Mouse (Mus musculus): ENCODE results near the gene Reep3.

Reep3 gene

GRCm38 (mm10) chr10:67111044-67111798, 14.5 kb upstream of the Reep3 start:
- DNase-seq (ENCODE audit: low spot score in 2 of 2): no peak

DNA sequence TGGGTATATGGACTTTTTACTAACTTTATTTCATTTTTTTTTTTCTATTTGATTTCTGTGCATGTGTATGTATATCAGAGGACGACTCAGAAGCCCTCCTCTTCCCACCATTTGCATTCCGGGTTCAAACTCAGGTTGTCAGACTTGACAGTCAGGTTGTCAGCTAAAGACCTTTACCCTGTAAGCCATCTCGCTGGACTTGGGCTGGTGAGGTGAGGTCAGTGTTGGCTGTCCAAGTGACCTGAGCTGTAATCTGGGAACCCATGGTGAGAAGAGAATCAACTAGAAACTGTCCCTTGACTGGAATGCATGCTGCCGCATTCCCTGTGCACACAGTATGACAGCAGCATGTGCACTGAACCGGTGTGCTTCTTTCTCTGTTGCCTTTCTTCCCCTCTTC, 12.9 kb upstream of the Reep3 start:
- no peak for DNase-seq (ENCODE audit: low spot score in 2 of 2)

DNA sequence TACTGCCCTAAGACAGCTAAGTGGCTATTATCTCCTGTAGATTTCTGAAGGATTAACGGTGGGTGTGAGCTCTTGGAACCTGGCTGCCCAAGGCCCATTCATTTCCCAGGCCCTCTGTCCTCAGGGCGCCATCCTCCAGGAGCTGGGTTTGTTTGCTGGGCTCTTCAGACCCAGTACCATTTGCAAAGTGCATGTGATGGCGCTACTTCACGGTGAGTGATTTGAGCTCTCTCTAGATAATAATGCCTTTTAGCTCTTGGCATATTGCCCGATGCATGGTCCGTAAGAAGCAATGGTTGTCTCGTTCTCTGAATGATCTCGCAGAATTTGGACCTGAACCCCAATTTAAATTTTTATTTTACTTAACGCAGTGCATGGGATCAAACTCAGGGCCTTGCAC, 11.4 kb upstream of the Reep3 start:
- DNase-seq (ENCODE audit: low spot score in 2 of 2): no peak

- DNase-seq (ENCODE audit: low spot score in 2 of 2): no peak
These were observed 10.4 kb upstream of the Reep3 start for GRCm38 (mm10) chr10:67107017-67107761.

- no peak for DNase-seq (ENCODE audit: low spot score in 2 of 2)
These were observed 9.7 kb upstream of the Reep3 start for GRCm38 (mm10) chr10:67106400-67106799.

GRCm38 (mm10) chr10:67105331-67106217, 8.8 kb upstream of the Reep3 start:
- no peak for DNase-seq (ENCODE audit: low spot score in 2 of 2)

GRCm38 (mm10) chr10:67104543-67104942, 7.8 kb upstream of the Reep3 start:
- DNase-seq (ENCODE audit: low spot score in 2 of 2): no peak

GRCm38 (mm10) chr10:67100831-67101251, 4.1 kb upstream of the Reep3 start:
- DNase-seq (ENCODE audit: low spot score in 2 of 2): no peak

DNA sequence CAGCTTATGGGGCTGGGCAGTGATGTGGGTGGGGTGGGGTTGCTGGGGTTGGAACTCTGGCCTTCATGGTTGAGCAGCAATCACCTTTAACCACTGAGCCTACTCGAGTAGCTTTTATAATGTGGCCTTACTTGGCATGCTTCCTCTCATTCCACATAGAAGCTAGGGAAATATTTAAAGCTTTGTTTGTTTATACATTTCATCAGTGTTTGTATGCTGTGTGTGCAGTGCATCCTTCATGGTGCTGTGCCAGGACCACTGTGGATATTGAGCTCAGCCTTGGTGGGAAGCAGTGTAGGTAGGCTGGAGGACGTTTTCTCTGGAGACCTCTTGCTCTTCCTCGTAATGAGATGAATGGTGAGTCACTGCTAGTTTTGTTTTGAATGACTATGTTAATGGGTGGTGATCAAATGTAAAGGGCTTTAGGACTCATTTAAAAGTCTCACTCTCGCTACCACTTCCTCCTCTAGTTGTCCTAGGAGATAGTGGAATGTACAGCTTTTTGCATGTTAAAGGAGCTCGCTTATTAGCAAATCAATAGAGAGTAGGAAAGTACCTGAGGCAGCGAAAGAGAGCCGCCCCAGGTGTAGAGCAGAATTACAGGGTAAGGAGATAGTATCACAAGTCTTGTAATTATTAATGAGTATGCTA, 3.4 kb upstream of the Reep3 start:
- no peak for DNase-seq (ENCODE audit: low spot score in 2 of 2)

DNA sequence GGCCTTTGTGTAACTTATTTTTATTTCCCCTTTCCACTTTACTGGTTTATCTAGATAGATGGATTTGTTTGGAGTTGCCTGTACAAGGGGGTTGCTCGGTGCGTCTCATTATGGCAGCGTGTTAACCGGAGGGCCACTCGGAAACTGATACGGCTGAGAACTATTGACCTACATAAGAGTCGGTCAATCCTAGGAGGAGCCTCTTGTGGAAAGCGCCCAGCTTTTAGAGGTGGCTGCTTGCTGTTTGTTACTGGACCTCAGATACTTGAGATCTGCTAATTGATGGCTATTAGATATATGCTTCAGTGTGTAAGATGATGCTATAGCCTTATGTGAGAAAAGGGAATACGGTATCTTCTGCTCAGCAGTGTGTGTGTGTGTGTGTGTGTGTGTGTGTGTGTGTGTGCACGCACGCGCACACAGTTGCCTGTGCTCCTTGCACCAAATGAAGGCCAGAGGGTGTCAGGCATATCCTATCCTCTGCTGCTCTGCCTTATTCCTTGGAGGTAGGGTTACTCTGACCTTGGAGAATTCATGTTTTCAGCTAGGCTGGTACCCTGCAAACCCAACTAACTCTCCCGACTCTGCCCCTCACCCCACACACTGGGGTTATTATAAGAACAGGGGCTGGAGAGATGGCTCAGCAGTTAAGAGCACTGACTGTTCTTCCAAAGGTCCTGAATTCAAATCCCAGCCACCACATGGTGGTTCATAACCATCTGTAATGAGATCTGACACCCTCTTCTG, 2.6 kb upstream of the Reep3 start:
- no peak for DNase-seq (ENCODE audit: low spot score in 2 of 2)

DNA sequence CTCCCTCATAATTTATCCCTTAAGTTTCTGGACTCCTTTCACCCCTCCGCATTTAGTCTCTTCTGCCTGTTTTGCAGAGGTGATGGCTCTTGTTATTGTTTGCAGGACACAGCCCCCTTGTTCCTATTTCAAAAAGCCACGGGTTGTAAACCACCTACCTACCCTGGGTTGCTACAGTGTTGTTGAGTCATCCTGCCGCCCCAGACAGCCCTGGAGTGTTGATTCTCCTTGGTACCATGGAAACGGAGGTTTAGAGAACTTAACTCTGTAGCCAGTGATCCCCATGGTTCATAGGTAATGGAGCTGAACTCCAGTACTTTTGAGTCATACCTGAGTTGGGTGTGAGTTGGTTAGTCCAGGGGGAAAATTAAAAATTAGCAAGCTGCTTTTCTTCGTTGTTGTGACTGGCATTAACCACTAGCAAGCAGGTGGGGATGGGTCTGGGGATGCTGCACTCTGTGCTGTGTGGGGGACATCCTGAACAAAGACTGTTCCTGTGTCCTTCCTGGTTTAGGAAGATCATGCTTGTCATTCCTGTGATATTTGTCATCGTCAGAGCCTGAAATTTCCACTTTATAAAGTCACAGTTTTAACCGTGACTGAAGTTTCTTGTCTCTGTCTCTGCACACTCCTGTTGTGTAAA, 1.8 kb upstream of the Reep3 start:
- no peak for DNase-seq (ENCODE audit: low spot score in 2 of 2)

DNA sequence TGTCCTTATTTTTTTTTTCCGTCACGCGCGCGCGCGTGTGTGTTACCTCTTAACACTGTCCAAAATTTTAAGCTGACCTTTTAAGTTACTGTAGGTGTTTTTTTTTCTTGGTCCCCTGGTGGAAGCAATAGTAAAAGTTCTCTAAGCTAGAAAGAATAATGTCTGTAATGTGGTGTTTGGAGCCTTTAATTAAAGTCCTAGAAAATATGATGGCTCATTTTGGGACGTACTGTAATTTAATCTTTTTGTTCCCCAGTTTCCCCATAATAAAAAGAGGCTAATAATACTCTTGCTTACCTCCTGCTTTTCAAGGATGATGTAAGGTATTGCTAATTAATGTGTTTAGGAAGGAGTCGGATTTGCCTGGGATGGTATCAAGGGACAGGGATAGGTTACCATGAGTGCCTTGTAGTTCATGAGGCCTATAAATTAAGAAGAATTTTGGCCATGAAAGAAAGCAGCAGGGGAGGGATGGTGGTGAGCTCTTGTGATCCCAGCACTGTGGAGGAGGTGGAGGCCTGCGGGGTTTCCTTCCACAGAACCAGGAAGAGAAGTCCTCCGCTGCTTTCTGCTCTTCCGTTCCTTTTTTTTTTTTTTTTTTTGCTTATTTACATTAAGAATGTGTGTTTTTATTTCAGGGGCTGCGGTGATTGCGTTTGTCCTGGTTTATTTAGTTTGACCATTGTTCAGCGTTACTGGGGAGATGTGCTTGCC, 849 bp upstream of the Reep3 start:
- DNase-seq (ENCODE audit: low spot score in 2 of 2): no peak

GRCm38 (mm10) chr10:67095798-67096620, 736 bp downstream of the Reep3 start, which contains the start of gene Jmjd1c:
Gene Jmjd1c, plus strand, starts transcription at chr10:67096125.
- DNase-seq (ENCODE audit: low spot score in 2 of 2): peak; percentile 75 to 83

GRCm38 (mm10) chr10:67094922-67095321, 1.8 kb downstream of the Reep3 start:
- no peak for DNase-seq (ENCODE audit: low spot score in 2 of 2)

- no peak for DNase-seq (ENCODE audit: low spot score in 2 of 2)
These were observed 6.1 kb downstream of the Reep3 start for GRCm38 (mm10) chr10:67090611-67091010.

DNA sequence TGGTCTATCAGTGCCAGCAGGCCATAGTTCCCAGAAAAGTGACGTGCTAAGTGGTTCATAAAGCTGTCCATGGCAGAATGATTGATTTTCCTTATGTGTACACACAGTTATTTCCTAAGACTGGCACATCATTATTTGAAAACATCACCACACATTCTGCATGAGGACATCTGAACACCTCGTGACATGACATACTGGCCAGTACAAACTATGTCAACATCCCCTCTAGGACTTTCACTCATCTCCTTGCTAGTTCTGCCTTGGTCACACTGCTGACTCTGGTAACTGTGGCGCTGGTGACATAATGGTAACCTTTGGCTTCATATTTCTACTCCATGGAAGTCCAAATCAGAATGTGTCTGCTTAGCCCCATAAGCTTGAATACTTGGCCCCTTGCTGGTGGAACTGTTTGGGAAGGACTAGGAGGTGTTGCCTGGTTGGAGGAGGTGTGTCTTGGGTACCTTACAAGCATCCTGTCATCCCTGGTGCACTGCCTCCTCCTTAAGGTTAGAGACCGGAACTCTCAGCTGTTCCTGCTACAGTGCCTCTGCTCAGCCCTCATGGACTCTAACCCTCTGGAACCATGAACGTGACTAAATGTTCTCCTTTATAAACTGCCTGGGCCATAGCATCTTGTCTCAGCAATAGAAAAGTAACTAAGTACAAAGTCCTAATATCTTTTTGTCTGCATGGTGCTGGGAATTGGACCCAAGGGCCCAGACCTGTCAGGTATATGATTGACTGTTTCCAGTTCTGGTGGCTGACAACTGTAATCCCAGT, 9.1 kb downstream of the Reep3 start:
- DNase-seq (ENCODE audit: low spot score in 2 of 2): no peak

- no peak for DNase-seq (ENCODE audit: low spot score in 2 of 2)
These were observed 10.8 kb downstream of the Reep3 start for GRCm38 (mm10) chr10:67085916-67086315.

DNA sequence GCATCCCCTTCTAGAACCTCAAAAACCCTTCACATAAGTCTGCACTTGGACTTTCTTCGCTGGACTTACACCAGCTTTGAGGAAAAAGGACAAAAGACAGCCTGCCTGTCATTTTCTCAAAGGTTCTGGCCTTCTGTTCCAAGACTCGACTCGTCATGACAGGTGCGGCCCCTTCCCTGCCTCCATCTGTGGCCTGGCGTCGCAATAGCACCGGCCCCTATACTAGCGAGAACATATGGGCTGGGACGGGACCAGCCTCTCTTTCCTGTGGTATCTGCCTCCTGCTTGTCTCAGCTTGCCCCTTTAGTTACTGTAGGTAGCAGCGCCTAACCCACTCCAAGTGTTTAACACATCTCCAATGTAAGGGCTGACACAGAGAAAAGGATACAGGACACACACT, 11.6 kb downstream of the Reep3 start:
- no peak for DNase-seq (ENCODE audit: low spot score in 2 of 2)

Data from heart, adult 9 months (tissue).